Mouse (Mus musculus): Measurements from ENCODE around the gene Anapc15-ps. TPM values are rescaled to one million over a fixed set of nuclear protein-coding genes. Genes with fewer than 3 reads are reported as not detected.

The Anapc15-ps gene
- total RNA-seq, 2 experiments from 2014 or later: not detected

DNA sequence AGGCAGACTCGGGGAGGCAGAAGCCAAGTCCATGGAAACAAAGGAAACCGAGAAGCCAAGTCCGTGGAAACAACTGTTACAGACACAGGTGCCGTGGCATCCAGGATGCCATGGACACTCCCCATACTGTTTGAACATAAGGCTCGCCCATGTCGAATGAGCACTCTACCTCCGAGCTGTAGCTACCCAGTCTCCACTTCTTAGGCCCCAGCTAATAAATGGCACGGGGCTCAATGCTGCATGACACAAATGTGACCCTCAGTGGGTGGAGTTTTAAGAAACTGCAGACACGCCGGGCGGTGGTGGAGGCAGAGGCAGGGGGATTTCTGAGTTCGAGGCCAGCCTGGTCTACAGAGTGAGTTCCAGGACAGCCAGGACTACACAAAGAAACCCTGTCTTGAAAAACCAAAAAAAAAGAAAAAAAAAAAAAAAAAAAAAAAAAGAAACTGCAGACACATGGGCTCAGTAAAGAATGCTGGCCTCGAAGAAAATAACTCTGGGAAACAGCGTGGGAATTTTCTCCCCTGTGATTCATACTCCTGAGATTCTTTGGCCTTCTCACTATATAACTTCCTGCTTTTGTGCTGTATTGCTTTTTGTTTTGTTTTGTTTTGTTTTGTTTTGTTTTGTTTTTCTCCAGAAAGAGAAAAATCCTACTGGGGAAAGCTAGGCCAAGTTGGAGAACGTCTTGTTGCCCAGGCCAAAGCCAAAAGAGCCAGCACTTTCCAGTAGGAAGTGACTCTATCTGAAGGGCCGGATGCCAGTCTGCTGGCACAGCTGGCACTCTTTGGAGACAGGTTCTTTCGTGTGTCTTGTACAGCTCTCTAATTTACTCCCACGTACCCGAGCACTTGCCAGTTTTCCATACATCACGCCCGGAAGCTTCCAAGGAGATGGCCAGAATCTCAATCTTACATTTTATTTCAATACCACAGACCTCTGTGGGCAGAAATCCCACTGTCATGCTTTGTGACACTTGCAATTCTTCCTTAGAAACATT is 2.2 kb downstream of the Anapc15-ps start:
- no peak for DNase-seq (ENCODE audit: low spot score in 2 of 2)

- DNase-seq (ENCODE audit: low spot score in 2 of 2): no peak
Observed at GRCm38 (mm10) chr10:95669872-95670271, 3.4 kb downstream of the Anapc15-ps start.

- DNase-seq (ENCODE audit: low spot score in 2 of 2): no peak
Observed at GRCm38 (mm10) chr10:95669034-95669433, 4.2 kb downstream of the Anapc15-ps start.

DNA sequence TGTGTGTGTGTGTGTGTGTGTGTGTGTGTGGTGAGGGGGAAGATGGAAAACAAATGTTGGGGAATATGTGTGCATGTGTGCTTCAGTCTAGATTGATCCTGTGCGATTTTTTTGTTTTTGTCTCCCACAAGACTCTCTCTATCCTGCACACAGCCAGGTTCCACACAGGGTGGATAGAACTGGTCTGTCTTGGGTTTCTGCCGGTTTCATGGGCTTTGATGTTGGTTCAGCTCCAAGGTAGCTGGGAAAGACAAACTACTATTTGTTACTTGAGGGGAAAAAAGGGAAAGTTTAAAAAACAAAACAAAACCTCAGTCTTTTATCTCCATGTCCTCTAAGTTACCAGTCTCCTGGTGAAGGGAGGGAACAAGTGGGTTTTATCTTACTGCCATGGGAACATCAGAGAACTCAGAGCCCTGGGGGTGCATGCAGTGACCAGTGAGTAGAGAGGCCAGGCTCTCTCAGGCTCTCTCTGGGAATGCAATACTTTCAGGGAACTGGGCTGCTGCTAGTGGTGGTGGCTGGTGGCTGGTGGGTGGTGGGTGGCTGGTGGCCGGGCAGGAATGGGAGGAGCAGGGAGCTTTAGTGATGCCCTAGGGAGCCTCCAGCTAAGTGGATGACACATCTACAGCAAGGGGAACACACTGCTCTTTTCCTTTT is 5.8 kb downstream of the Anapc15-ps start:
- DNase-seq (ENCODE audit: low spot score in 2 of 2): no peak

- no peak for DNase-seq (ENCODE audit: low spot score in 2 of 2)
Observed at GRCm38 (mm10) chr10:95666791-95667190, 6.5 kb downstream of the Anapc15-ps start.

- no peak for DNase-seq (ENCODE audit: low spot score in 2 of 2)
Observed at GRCm38 (mm10) chr10:95665426-95665990, 7.7 kb downstream of the Anapc15-ps start.

DNA sequence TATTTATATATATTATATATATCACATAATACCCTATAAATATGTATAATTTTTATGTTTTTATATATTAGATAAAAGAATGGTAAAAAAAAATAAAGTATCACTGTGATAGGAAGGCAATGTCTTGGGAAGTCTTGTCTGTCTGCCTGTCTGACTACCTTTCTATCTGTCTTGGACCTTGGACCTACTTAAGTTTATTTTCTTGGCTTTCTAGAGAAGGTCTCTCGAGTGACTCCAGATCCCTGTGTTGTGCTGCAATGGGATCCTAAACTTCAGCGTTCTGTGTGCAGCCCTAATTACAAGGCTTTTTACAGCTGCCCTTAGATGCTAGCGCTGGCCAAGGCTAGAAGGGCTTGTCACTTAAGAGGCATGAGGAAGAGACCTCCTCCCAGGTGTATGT is 8.6 kb downstream of the Anapc15-ps start:
- DNase-seq (ENCODE audit: low spot score in 2 of 2): no peak

DNA sequence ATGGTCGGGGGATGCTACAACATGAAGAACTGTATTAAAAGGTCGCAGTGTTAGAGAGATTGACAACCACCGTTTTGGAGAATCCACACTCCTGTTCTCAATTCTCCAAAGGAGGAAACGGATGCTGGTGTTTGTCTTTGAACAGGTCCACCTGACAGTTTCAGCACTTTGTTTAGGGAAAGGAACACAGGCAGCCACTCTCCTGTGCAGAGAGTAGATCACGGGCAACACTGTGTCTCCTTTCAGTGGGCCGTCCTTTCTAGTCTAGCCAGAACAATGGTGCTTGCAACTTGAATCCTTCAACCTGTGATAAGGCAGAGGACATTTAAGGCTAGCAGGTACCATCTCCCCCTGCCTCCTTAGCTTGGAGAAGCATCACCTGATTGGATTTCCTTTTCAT is 12.9 kb downstream of the Anapc15-ps start:
- no peak for DNase-seq (ENCODE audit: low spot score in 2 of 2)

DNA sequence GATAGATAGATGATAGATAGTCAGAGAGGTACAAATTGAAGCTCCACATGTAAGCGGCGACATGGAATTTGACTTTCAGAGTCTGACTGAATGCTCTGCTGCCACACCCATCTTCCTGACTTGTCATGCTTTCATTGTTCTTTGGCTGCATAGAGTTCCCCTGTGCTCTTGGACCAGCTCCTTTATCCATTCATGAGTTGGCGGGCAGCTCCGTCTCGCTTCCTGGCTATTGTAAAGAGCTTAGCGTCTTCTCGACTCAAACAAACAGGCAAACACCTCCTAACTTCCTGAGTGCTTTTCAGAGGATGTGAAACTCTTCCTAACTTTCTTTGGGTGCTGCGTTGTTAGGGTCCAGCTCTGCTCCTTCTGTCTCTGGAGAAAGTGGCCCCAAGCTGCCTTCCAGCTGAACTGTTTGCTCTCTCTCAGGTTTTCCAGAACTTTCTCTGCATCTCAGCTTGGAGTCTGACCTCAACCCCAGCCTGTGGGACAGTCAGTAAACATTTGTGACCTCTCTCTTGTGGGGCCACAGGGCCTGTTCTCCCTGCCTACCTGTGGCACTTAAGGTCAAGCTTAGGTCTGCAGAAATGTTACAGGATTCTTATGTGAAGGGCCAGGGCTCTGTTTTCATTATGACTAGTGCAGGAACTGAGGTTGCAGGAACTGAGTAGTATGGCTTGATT is 13.6 kb downstream of the Anapc15-ps start:
- DNase-seq (ENCODE audit: low spot score in 2 of 2): no peak

DNA sequence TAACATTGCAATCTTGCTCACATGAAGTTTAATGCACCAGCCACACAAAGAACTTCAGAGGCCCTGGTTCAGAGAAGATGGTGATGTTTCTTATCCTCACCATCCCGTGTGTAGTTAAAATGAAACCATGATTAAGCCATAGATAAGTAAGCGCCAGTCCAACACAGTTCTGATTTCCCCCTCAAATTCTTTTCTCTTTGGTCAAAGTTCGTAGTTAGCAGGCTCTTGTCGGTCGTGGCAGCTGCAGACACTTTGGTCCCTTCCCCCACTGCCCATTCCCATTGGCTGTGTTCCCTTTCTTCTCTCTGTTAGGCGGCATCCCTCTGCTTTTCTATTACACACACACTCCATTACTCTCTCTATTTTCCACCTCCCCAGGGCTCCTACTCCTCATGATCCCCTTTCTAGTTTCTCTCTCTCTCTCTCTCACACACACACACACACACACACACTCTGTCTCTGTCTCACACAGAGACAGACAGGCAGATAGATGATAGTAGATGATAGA is 14.4 kb downstream of the Anapc15-ps start:
- no peak for DNase-seq (ENCODE audit: low spot score in 2 of 2)

DNA sequence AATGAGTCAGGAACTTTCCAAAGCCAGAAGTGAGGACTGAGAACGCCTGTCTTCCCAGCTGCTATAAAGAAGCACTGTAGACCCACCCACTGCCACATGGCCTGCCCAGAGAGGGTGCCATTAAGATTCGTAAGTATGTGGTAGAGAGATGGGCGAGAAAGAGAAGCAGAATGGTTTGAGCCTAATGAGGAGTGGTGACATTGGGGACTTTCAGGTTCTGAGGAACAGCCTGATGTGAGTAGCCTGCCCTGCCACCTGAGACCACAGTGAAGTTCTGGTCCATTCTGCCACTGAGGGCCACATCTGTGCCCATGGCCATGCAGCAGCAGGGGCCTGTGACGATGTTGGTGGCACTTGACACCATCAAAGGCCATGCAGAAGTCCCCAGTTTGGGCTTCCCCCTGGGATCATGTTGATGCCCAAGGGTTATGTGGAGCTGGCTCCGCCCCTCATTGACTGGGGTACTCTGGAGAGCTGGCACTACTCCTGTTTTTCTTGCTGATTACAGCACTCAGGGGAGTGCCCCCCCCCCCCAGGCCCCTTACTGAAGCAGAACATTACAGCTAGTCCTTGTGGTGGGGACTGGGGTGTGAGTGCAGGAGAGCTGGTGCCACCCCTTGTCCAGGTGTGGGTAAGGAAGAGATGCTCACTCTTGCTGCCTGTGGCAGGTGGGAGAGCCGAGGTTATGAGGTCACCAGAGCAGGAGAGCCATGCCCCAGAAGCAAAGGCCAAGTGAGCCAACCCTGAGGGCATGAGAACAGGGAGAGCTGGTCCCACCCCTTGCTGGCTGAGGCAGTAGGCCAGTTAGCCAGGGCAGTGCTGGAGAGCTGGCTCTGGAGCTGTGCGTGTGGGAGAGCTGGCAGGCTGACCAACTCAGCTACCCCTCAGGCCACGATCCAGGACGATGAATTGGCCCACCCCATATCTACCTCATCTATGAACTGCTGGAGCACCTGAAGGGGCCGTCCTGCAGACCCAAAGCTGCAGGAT is 16.7 kb downstream of the Anapc15-ps start:
- DNase-seq (ENCODE audit: low spot score in 2 of 2): no peak

DNA sequence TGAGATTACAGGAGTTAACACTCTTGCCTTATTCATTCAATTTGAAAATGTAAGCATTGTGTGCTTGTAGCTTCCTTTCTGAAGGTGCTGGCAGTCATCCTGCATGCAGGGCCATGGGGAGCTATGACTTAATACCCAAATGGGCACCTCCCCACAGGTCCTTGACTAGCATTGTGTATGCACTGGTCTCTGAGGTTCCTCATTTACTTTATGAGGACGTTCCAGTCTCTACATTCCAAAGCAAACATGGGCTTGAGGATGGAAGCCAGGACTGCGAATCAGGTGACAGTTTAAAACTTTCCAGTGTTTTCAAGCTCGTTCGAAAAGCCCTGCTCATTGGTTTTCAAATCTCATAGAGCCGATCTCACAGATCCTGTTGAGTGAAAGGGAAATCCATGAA is 21.1 kb downstream of the Anapc15-ps start:
- DNase-seq (ENCODE audit: low spot score in 2 of 2): no peak

- no peak for DNase-seq (ENCODE audit: low spot score in 2 of 2)
Observed at GRCm38 (mm10) chr10:95648326-95648888, 24.8 kb downstream of the Anapc15-ps start.

DNA sequence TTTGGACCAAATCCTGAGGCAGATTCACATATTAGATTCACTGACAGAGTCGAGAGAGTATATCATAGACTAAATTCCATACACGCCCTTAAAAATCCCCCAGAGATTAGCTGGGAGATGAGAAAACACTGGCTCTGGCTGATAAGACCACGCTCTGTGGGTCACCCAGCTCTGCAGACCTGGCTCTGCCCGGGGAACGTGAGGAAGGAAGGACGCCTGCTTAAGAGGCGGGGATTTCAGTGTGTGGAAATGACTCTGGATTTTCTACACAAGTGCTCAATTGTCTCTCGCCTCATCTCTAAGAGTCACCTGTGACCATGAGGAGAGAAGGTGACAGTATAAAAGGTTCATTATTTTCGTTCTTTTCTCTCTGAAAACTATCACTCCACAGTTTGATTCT is 26.1 kb downstream of the Anapc15-ps start:
- no peak for DNase-seq (ENCODE audit: low spot score in 2 of 2)

DNA sequence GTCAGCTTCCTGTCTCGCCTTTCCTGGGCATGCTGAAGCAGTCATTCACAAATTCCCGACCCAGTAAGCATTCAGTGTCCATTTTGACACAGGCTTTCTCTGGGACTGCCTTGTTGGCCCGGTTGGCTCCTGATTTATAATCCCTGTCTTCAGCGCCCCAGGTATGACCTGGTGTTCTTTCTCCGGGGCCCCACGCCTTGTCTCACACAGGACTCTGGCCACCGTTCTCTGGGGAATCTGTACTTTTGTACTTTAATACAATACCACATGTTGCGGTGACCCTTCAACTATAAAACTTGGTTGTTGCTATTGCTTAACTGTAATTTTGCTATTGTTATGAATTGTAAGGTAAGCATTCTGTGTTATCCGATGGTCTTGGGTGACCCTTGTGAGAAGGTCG is 26.7 kb downstream of the Anapc15-ps start:
- no peak for DNase-seq (ENCODE audit: low spot score in 2 of 2)

- no peak for DNase-seq (ENCODE audit: low spot score in 2 of 2)
Observed at GRCm38 (mm10) chr10:95643696-95644360, 29.4 kb downstream of the Anapc15-ps start.

GRCm38 (mm10) chr10:95643042-95643441 is 30.2 kb downstream of the Anapc15-ps start:
- DNase-seq (ENCODE audit: low spot score in 2 of 2): no peak

GRCm38 (mm10) chr10:95641335-95641734 is 31.9 kb downstream of the Anapc15-ps start:
- DNase-seq (ENCODE audit: low spot score in 2 of 2): no peak

DNA sequence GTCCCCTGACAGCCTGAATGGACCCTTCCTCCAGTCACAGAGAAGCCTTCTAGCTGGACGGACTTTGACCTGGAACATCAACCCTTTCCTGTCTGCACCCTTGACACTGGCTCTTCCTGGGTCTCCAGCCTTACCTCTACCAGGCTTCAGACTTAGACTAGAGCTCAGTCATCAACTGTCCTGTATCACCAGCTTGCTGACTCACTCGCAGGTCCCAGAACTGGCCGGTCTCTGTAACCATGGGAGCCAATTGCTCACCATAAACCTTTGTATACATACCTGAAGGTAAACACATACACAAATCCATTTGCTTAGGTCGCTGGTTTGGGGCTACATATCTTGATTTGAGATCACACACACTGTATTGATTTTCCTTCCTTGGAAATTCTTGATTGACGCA is 33.8 kb downstream of the Anapc15-ps start:
- no peak for DNase-seq (ENCODE audit: low spot score in 2 of 2)
